Mouse (Mus musculus) brain, embryonic 14.5 days (tissue): ENCODE data around the gene Ank2.

Experiments used
- CTCF ChIP-seq: fragments of 200-500 bp; IDR thresholded peaks from 2 replicates; pipeline ENCODE4 v1.5.1; 2012; ENCODE audit warnings: inconsistent platforms, mild to moderate bottlenecking, moderate library complexity, borderline replicate concordance; ENCODE audit not compliant: insufficient read depth, insufficient read length; ENCODE audit errors: extremely low read depth
- POLR2A ChIP-seq: fragments of 200-500 bp; IDR thresholded peaks from 2 replicates; pipeline ENCODE4 v1.6.1; 2012; ENCODE audit warnings: mild to moderate bottlenecking, inconsistent platforms, borderline replicate concordance; ENCODE audit not compliant: poor library complexity, insufficient read depth, insufficient read length, severe bottlenecking; ENCODE audit errors: extremely low read depth

DNA sequence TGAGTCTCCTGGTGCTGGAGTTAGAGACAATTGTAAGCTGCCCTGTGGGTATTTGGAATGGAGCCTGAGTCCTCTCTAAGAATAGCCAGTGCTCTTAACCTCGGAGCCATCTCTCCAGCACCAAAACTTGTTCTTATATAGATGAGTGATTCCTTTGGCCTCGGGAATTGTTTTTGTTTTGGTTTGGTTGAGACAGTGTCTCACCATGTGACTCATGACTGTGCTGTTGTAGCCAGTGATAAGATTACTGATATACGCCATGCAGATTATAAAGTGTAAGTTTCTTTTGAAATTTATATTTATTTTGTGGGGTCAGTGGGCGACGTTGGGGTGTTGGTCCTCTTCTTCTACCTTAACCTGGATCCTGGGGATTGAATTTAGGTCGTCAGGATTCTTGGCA is 21.1 kb upstream of the Ank2 start:
- no peak for TF ChIP-seq POLR2A
- no peak for TF ChIP-seq CTCF
